13 mouse cellular contexts compared by ENCODE assay signal in the genomic region with DNA sequence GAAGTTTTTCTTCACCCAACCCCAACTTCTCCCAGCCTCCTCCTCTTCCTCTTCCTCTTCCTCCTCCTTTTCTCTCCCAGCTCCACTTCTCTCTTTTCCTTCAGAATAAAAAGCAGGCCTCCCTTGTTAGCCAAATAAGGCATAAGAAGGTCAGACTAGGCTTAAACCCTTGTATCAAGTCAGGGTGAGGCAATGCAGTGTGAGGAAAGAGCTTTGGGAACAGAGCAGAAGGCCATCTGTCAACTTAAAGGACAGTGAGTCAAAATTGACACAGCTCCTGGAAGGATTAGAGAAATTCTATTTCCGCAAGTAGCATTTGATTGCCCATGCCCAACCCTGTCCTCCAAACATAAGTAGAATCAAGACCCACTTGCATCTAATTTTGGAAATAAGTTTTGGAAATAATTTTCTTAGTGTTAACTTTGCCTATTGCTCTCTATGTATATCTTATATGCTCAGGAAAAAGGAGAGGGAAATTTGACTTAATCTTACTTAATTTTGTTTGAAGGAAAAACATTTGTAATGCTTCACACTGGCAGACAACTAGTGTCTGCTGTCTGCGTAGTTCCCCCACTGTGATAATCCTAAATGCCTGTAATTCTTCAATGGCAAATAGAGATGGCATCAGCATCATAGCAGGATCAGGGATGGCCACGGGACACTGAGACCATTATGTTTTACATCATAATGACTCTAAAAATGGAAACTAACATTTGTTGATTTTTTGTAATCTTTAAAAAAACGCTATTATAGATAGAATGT. TPM values are rescaled to one million over a fixed set of nuclear protein-coding genes. Genes with fewer than 3 reads are reported as not detected.
DNase-seq lines count a peak whose midpoint lies in the region; ATAC-seq lines count a peak whose summit lies in the region.
"Had no signal": no experiment of that assay in that cellular context is flagged by ENCODE, and none has a peak within 500 bp of the region (broad histone marks: within the 10 kb centered on the region; RNA-seq: fewer than 3 reads in every experiment).

No protein-coding gene starts in this region.

- 37% methylated on average over 4 of the region's 4 CpGs for WGBS in midbrain, embryonic 16.5 days

- no peaks in the 10 kb centered on the region for H3K36me3 ChIP-seq in midbrain, embryonic 16.5 days (ENCODE audit: control insufficient read depth, insufficient read depth, low read length)
- H3K36me3 ChIP-seq: kidney, embryonic 15.5 days; limb, embryonic 13.5 days had no signal

- H3K27ac ChIP-seq in midbrain, embryonic 16.5 days (ENCODE audit: low read length), result no peak overlapping the region
- H3K27ac ChIP-seq: hindbrain, embryonic 14.5 days; kidney, embryonic 15.5 days; limb, embryonic 13.5 days had no signal

- H3K9me3 ChIP-seq in midbrain, embryonic 16.5 days (replicated peaks; ENCODE audit: control insufficient read depth, low read length, poor library complexity, severe bottlenecking), result no peaks in the 10 kb centered on the region
- H3K9me3 ChIP-seq: kidney, embryonic 15.5 days had no signal

- H3K4me1 ChIP-seq in midbrain, embryonic 16.5 days (ENCODE audit: control insufficient read depth, insufficient read depth, low read length), result no peaks in the 10 kb centered on the region

- H3K4me3 ChIP-seq in midbrain, embryonic 16.5 days (ENCODE audit: low read depth, low read length), result no peak overlapping the region
- H3K4me3 ChIP-seq: kidney, embryonic 15.5 days; limb, embryonic 13.5 days had no signal

- H3K27me3 ChIP-seq in midbrain, embryonic 16.5 days (ENCODE audit: control insufficient read depth, insufficient read depth, low read depth, low read length), result no peaks in the 10 kb centered on the region
- H3K27me3 ChIP-seq: kidney, embryonic 15.5 days had no signal

- intact Hi-C loops in left cerebral cortex, postnatal 10 days (cut with DNase I), result no loop called here

- H3K4me2 ChIP-seq in midbrain, embryonic 16.5 days (ENCODE audit: low read length), result no peak overlapping the region
- H3K4me2 ChIP-seq: hindbrain, embryonic 14.5 days; kidney, embryonic 15.5 days; limb, embryonic 13.5 days; lung, embryonic 14.5 days had no signal

- no peak for ATAC-seq in midbrain, embryonic 16.5 days

- peak; percentile 18 for DNase-seq in embryo, embryonic 10.5 days (ENCODE audit: low spot score)
- DNase-seq in embryo, embryonic 9.5 days (ENCODE audit: extremely low spot score), result no peak
- DNase-seq in lung, postnatal 36 days, result peak; percentile 60
- no peak for DNase-seq in lung, postnatal 4 days
- DNase-seq in cerebellum, adult 9-10 months, result peak; percentile 79
- DNase-seq in retina, embryonic 14.5 days (ENCODE audit: low spot score), result peak; percentile 37
- DNase-seq in left cerebral cortex, postnatal 10 days (ENCODE audit: extremely low spot score in 1 of 2, low spot score in 2 of 2), result no peak
- DNase-seq: gastrocnemius, postnatal 10 days; lung, embryonic 14.5 days had no signal

- H3K9ac ChIP-seq in midbrain, embryonic 16.5 days (ENCODE audit: low read depth, low read length), result no peak overlapping the region
- H3K9ac ChIP-seq: hindbrain, embryonic 14.5 days; kidney, embryonic 15.5 days; limb, embryonic 13.5 days; lung, embryonic 14.5 days had no signal

RNA-seq across cellular contexts. Expression of a gene that starts 16.8 kb away (rescaled TPM):
- 62.5 and 74.7 TPM in 2 replicates for polyA plus RNA-seq in midbrain, embryonic 16.5 days (2015; fragmentation: Nextera tagmentation; extraction: Ambion mirVana)
- 100 to 1,000 TPM; 180 to 192 TPM for total RNA-seq in left cerebral cortex, postnatal 10 days (2021)

Comparison
In these comparisons a context has a peak if more than half of its experiments do, and no peak if none do; other contexts are left out.
1. DNase-seq: peak in embryo, embryonic 10.5 days (single experiment), lung, postnatal 36 days (single experiment), cerebellum, adult 9-10 months (single experiment) and retina, embryonic 14.5 days (single experiment); none in embryo, embryonic 9.5 days (single experiment), lung, postnatal 4 days (0 of 2) and left cerebral cortex, postnatal 10 days (0 of 2).